Mouse (Mus musculus) adrenal gland, postnatal 25 days (tissue): ENCODE measurements around the gene March4. TPM values are rescaled to one million over a fixed set of nuclear protein-coding genes. Genes with fewer than 3 reads are reported as not detected.

Source experiments
- DNase-seq: peaks from one replicate; pipeline ENCODE4 v3.0.0; 2021; ENCODE audit warnings: mixed read lengths
- total RNA-seq: library from RNA; stranded (reverse); gene quantifications from 2 replicates; pipeline ENCODE4 v1.2.3, GENCODE M21; 2021

March4 gene
- total RNA-seq, 1 experiment from 2014 or later, result 0.49 TPM

GRCm38 (mm10) chr1:72390420-72390819 is 146.3 kb downstream of the March4 start:
- no peak for DNase-seq

- DNase-seq, result no peak
These were observed 153.1 kb downstream of the March4 start for GRCm38 (mm10) chr1:72383651-72384050.

GRCm38 (mm10) chr1:72383056-72383455 is 153.7 kb downstream of the March4 start:
- DNase-seq, result no peak

- DNase-seq, result no peak
These were observed 156.2 kb downstream of the March4 start for GRCm38 (mm10) chr1:72380544-72380943.

- DNase-seq, result no peak
These were observed 156.9 kb downstream of the March4 start for GRCm38 (mm10) chr1:72379752-72380353.

GRCm38 (mm10) chr1:72378151-72378550 is 158.6 kb downstream of the March4 start:
- no peak for DNase-seq

Other genes starting within 250 kb of the March4 start
- 10.7 and 13.2 TPM in 2 replicates for gene Xrcc5, start 229.5 kb downstream of the March4 start, total RNA-seq
- gene Smarcal1, start 46.3 kb upstream of the March4 start, total RNA-seq, result 52.1 and 53.4 TPM in 2 replicates
- not detected in 2 replicates for gene Ankar, start 163.6 kb upstream of the March4 start, total RNA-seq
- 831 and 993 TPM in 2 replicates for gene Rpl37a, start 174.4 kb upstream of the March4 start, total RNA-seq